Mouse (Mus musculus): ENCODE data around the gene Wdhd1. TPM values are rescaled to one million over a fixed set of nuclear protein-coding genes. Genes with fewer than 3 reads are reported as not detected.
"Not testable (repeated sequence)": the region's sequence is repeated elsewhere in the genome, so short reads cannot be mapped to it uniquely, and the experiment has no call there.

The Wdhd1 gene
- 46.5 and 50.3 TPM in 2 replicates for polyA plus RNA-seq (2016; fragmentation: Nextera tagmentation; extraction: Ambion mirVana)

- H3K27ac ChIP-seq: peak within 1 kb of the TSS; percentile 96
- under 1% methylated on average over 76 of the region's 77 CpGs for WGBS
Measured at GRCm38 (mm10) chr14:47276637-47277393, at the start of gene Wdhd1, which contains the start of gene Socs4. Wdhd1 (minus strand) TSS chr14:47276857. Socs4 (plus strand) TSS chr14:47276931.

GRCm38 (mm10) chr14:47325965-47326761 lies 49.5 kb upstream of the Wdhd1 start:
- Histone ChIP-seq H3K9me3 (no peaks in the 10 kb centered on the region), H3K9ac (no peak overlapping the region), H3K27ac (no peak overlapping the region), H3K27me3 (no peaks in the 10 kb centered on the region), H3K4me2 (no peak overlapping the region), H3K36me3 (replicated peaks) (peaks cover 23% of the 10 kb centered on the region), H3K4me3 (replicated peaks) (no peak overlapping the region), H3K4me1 (no peaks in the 10 kb centered on the region)
- 79% methylated on average over 9 of the region's 9 CpGs for WGBS
- no peak for ATAC-seq (ENCODE audit: low FRiP score)

More at GRCm38 (mm10) chr14:47276637-47277393, at the start of gene Wdhd1, which contains the start of gene Socs4:
- Histone ChIP-seq H3K4me1 (peaks cover 14% of the 10 kb centered on the region), H3K9me3 (no peaks in the 10 kb centered on the region), H3K4me3 (replicated peaks) (peak within 1 kb of the TSS; percentile 92), H3K4me2 (peak within 1 kb of the TSS; percentile 71), H3K27me3 (no peaks in the 10 kb centered on the region), H3K9ac (peak within 1 kb of the TSS; percentile 89), H3K36me3 (replicated peaks) (peaks cover 5% of the 10 kb centered on the region)
- ATAC-seq (ENCODE audit: low FRiP score): peak; percentile 98

- H3K27ac ChIP-seq; H3K9me3 ChIP-seq; H3K4me3 ChIP-seq (replicated peaks); H3K4me1 ChIP-seq; ATAC-seq (ENCODE audit: low FRiP score); H3K4me2 ChIP-seq; H3K9ac ChIP-seq; H3K27me3 ChIP-seq: not testable (repeated sequence)
- peaks cover 43% of the 10 kb centered on the region for H3K36me3 ChIP-seq (replicated peaks)
- WGBS: 94% methylated on average over 7 of the region's 8 CpGs
Measured at GRCm38 (mm10) chr14:47321581-47321980, 44.9 kb upstream of the Wdhd1 start.

- peaks cover 49% of the 10 kb centered on the region for H3K36me3 ChIP-seq (replicated peaks)
- H3K4me3 ChIP-seq (replicated peaks): no peak overlapping the region
- H3K4me1 ChIP-seq: no peaks in the 10 kb centered on the region
- no peak overlapping the region for H3K4me2 ChIP-seq
- H3K27me3 ChIP-seq: no peaks in the 10 kb centered on the region
- H3K27ac ChIP-seq: no peak overlapping the region
- H3K9me3 ChIP-seq: no peaks in the 10 kb centered on the region
- no peak overlapping the region for H3K9ac ChIP-seq
- ATAC-seq (ENCODE audit: low FRiP score): no peak
- 89% methylated on average over 5 of the region's 5 CpGs for WGBS
Measured at GRCm38 (mm10) chr14:47319362-47319761, 42.7 kb upstream of the Wdhd1 start.

- WGBS: 94% methylated on average over 18 of the region's 18 CpGs
- Histone ChIP-seq H3K36me3 (replicated peaks) (peaks cover 60% of the 10 kb centered on the region), H3K4me2 (no peak overlapping the region), H3K4me3 (replicated peaks) (no peak overlapping the region), H3K27ac (no peak overlapping the region), H3K9ac (no peak overlapping the region), H3K9me3 (no peaks in the 10 kb centered on the region), H3K4me1 (no peaks in the 10 kb centered on the region), H3K27me3 (no peaks in the 10 kb centered on the region)
- no peak for ATAC-seq (ENCODE audit: low FRiP score)
Measured at GRCm38 (mm10) chr14:47310342-47311181, 33.9 kb upstream of the Wdhd1 start.

GRCm38 (mm10) chr14:47309061-47309460 lies 32.4 kb upstream of the Wdhd1 start:
- ATAC-seq (ENCODE audit: low FRiP score): no peak
- Histone ChIP-seq H3K27ac (no peak overlapping the region), H3K4me1 (0 out of 2 replicates have a peak, but pooled peaks cover 3% of the 10 kb centered on the region), H3K9me3 (no peaks in the 10 kb centered on the region), H3K27me3 (no peaks in the 10 kb centered on the region), H3K4me3 (replicated peaks) (no peak overlapping the region), H3K9ac (no peak overlapping the region), H3K4me2 (no peak overlapping the region), H3K36me3 (replicated peaks) (peaks cover 48% of the 10 kb centered on the region)
- 100% methylated on average over 1 of the region's 1 CpGs for WGBS

- peaks cover 41% of the 10 kb centered on the region for H3K36me3 ChIP-seq (replicated peaks)
- H3K9ac ChIP-seq: no peak overlapping the region
- H3K4me3 ChIP-seq (replicated peaks): no peak overlapping the region
- H3K27ac ChIP-seq: no peak overlapping the region
- no peak overlapping the region for H3K4me2 ChIP-seq
- ATAC-seq (ENCODE audit: low FRiP score): no peak
- H3K4me1 ChIP-seq: peaks cover 7% of the 10 kb centered on the region; the same call in 1 of the 2 replicates
- H3K9me3 ChIP-seq: no peaks in the 10 kb centered on the region
- WGBS: 93% methylated on average over 3 of the region's 3 CpGs
- no peaks in the 10 kb centered on the region for H3K27me3 ChIP-seq
Measured at GRCm38 (mm10) chr14:47307669-47308068, 31.0 kb upstream of the Wdhd1 start.

GRCm38 (mm10) chr14:47305933-47306332 lies 29.3 kb upstream of the Wdhd1 start:
- no peak overlapping the region for H3K27ac ChIP-seq
- no peak overlapping the region for H3K9ac ChIP-seq
- no peak overlapping the region for H3K4me3 ChIP-seq (replicated peaks)
- 89% methylated on average over 4 of the region's 4 CpGs for WGBS
- no peaks in the 10 kb centered on the region for H3K27me3 ChIP-seq
- no peak for ATAC-seq (ENCODE audit: low FRiP score)
- no peaks in the 10 kb centered on the region for H3K9me3 ChIP-seq
- H3K36me3 ChIP-seq (replicated peaks): peaks cover 33% of the 10 kb centered on the region
- peaks cover 7% of the 10 kb centered on the region; the same call in 1 of the 2 replicates for H3K4me1 ChIP-seq
- no peak overlapping the region for H3K4me2 ChIP-seq

GRCm38 (mm10) chr14:47304814-47305405 lies 28.3 kb upstream of the Wdhd1 start:
- no peak overlapping the region for H3K4me2 ChIP-seq
- H3K9ac ChIP-seq: no peak overlapping the region
- H3K36me3 ChIP-seq (replicated peaks): peaks cover 23% of the 10 kb centered on the region
- H3K4me3 ChIP-seq (replicated peaks): no peak overlapping the region
- whole genome bisulfite sequencing: 94% methylated on average over 6 of the region's 6 CpGs
- no peak overlapping the region for H3K27ac ChIP-seq
- peaks cover 11% of the 10 kb centered on the region for H3K4me1 ChIP-seq
- H3K9me3 ChIP-seq: no peaks in the 10 kb centered on the region
- no peaks in the 10 kb centered on the region for H3K27me3 ChIP-seq
- ATAC-seq (ENCODE audit: low FRiP score): no peak

- Histone ChIP-seq H3K4me2 (no peak overlapping the region), H3K4me1 (peaks cover 21% of the 10 kb centered on the region), H3K36me3 (replicated peaks) (peaks cover 11% of the 10 kb centered on the region), H3K9me3 (no peaks in the 10 kb centered on the region), H3K27me3 (no peaks in the 10 kb centered on the region), H3K4me3 (replicated peaks) (no peak overlapping the region), H3K9ac (no peak overlapping the region), H3K27ac (no peak overlapping the region)
- no peak for ATAC-seq (ENCODE audit: low FRiP score)
- 85% methylated on average over 14 of the region's 14 CpGs for WGBS
Measured at GRCm38 (mm10) chr14:47302885-47303680, 26.4 kb upstream of the Wdhd1 start.

GRCm38 (mm10) chr14:47298819-47299261 lies 22.2 kb upstream of the Wdhd1 start:
- peaks cover 24% of the 10 kb centered on the region for H3K4me1 ChIP-seq
- peak overlapping the region; percentile 96 for H3K9ac ChIP-seq
- WGBS: under 1% methylated on average over 15 of the region's 15 CpGs
- 0 out of 2 replicates have a peak, but pooled peaks cover 6% of the 10 kb centered on the region for H3K36me3 ChIP-seq (replicated peaks)
- H3K27me3 ChIP-seq: no peaks in the 10 kb centered on the region
- ATAC-seq (ENCODE audit: low FRiP score): peak; percentile 60
- H3K4me3 ChIP-seq (replicated peaks): peak overlapping the region; percentile 96
- peak overlapping the region; percentile 83 for H3K4me2 ChIP-seq
- no peaks in the 10 kb centered on the region for H3K9me3 ChIP-seq
- H3K27ac ChIP-seq: peak overlapping the region; percentile 98
